Mouse (Mus musculus) lung, postnatal 0 days (tissue): ENCODE results near the gene C9orf72. TPM values are rescaled to one million over a fixed set of nuclear protein-coding genes. Genes with fewer than 3 reads are reported as not detected.
A peak's percentile ranks its signal among the peaks of the same experiment; 100 is the strongest.

ENCODE experiments used
- ATAC-seq: fragments of 200-750 bp; cut with Nextera tagmentation; 2 replicates; pipeline ENCODE4 v1.8.0; 2017; ENCODE audit warnings: moderate library complexity
- DNase-seq: peaks from one replicate; pipeline ENCODE4 v3.0.0-alpha.2; 2016; ENCODE audit warnings: low spot score
- H3K27ac ChIP-seq: fragments of 300-500 bp; sonication (generic); 2 replicates; pipeline ENCODE4 v1.5.1; 2014; ENCODE audit warnings: antibody characterized with exemption, mild to moderate bottlenecking, low read length, mixed read lengths
- H3K27me3 ChIP-seq: fragments of 300-500 bp; sonication (generic); replicated peaks from 2 replicates; pipeline ENCODE4 v1.6.1; 2014; ENCODE audit warnings: low read length, mixed read lengths; ENCODE audit not compliant: insufficient read depth
- H3K36me3 ChIP-seq: fragments of 300-500 bp; sonication (generic); 2 replicates; pipeline ENCODE4 v1.6.1; 2014; ENCODE audit warnings: low read length, mixed read lengths; ENCODE audit not compliant: insufficient read depth
- H3K4me1 ChIP-seq: fragments of 300-500 bp; sonication (generic); 2 replicates; pipeline ENCODE4 v1.6.1; 2014; ENCODE audit warnings: antibody characterized with exemption, low read depth, low read length, mixed read lengths; ENCODE audit not compliant: insufficient read depth
- H3K4me2 ChIP-seq: fragments of 300-500 bp; sonication (generic); replicated peaks from 2 replicates; pipeline ENCODE4 v1.6.1; 2014; ENCODE audit warnings: low read depth, mild to moderate bottlenecking, low read length, moderate library complexity, mixed read lengths
- H3K4me3 ChIP-seq: fragments of 300-500 bp; sonication (generic); 2 replicates; pipeline ENCODE4 v1.5.1; 2014; ENCODE audit warnings: low read depth, low read length
- H3K9ac ChIP-seq: fragments of 300-500 bp; sonication (generic); replicated peaks from 2 replicates; pipeline ENCODE4 v1.6.1; 2014; ENCODE audit warnings: low read depth, mild to moderate bottlenecking
- H3K9me3 ChIP-seq: fragments of 300-500 bp; sonication (generic); 2 replicates; pipeline ENCODE4 v1.6.1; 2016; ENCODE audit warnings: low read length, mixed read lengths
- CTCF ChIP-seq: IDR thresholded peaks from 2 replicates; pipeline ENCODE4 v1.5.1; 2016; ENCODE audit warnings: antibody characterized with exemption, mild to moderate bottlenecking
- EP300 ChIP-seq: IDR thresholded peaks from 2 replicates; pipeline ENCODE4 v1.6.1; 2016; ENCODE audit warnings: antibody characterized with exemption, mild to moderate bottlenecking, control low read depth
- WGBS: fragments of 180-500 bp; shearing (Covaris S2); extraction: QIAGEN DNeasy Blood & Tissue Kit; methylation state at CpG from one replicate; pipeline ENCODE4 v1.1.7; 2014; 5-methylcytosine and 5-hydroxymethylcytosine counted together
- polyA plus RNA-seq: library from polyadenylated mRNA; unstranded; fragments of >200 nt; fragmentation: Nextera tagmentation; extraction: Ambion mirVana; gene quantifications from 2 replicates; pipeline ENCODE4 v1.2.1, GENCODE M21; 2015

C9orf72 gene
- polyA plus RNA-seq, 1 experiment from 2014 or later = 9.5 TPM

- WGBS = 83% methylated on average over 2 of the region's 2 CpGs
- H3K4me3 ChIP-seq = no peak overlapping the region
- H3K4me2 ChIP-seq = no peak overlapping the region
- H3K27ac ChIP-seq = no peak overlapping the region
- DNase-seq = no peak
- no peaks in the 10 kb centered on the region for H3K36me3 ChIP-seq
- TF ChIP-seq CTCF (no peak), EP300 (no peak)
- H3K4me1 ChIP-seq = 0 out of 2 replicates have a peak, but pooled peaks cover 6% of the 10 kb centered on the region
- ATAC-seq = no peak
- no peak overlapping the region for H3K9ac ChIP-seq
- no peaks in the 10 kb centered on the region for H3K9me3 ChIP-seq
- no peaks in the 10 kb centered on the region for H3K27me3 ChIP-seq
Observed at GRCm38 (mm10) chr4:35172471-35172870, 53.5 kb downstream of the C9orf72 start.

GRCm38 (mm10) chr4:35169571-35170125 lies 56.3 kb downstream of the C9orf72 start:
- TF ChIP-seq EP300 (no peak), CTCF (no peak)
- H3K36me3 ChIP-seq = no peaks in the 10 kb centered on the region
- H3K9me3 ChIP-seq = no peaks in the 10 kb centered on the region
- H3K4me3 ChIP-seq = no peak overlapping the region
- no peak overlapping the region for H3K9ac ChIP-seq
- peak; percentile 49 for DNase-seq
- ATAC-seq = no peak
- no peaks in the 10 kb centered on the region for H3K27me3 ChIP-seq
- H3K4me1 ChIP-seq = peaks cover 9% of the 10 kb centered on the region; the same call in 1 of the 2 replicates
- 45% methylated on average over 13 of the region's 13 CpGs for WGBS
- no peak overlapping the region for H3K27ac ChIP-seq
- H3K4me2 ChIP-seq = no peak overlapping the region

GRCm38 (mm10) chr4:35167855-35168254 lies 58.1 kb downstream of the C9orf72 start:
- Histone ChIP-seq H3K4me1 (peaks cover 9% of the 10 kb centered on the region; the same call in 1 of the 2 replicates), H3K27ac (no peak overlapping the region), H3K4me2 (no peak overlapping the region), H3K36me3 (no peaks in the 10 kb centered on the region), H3K9me3 (no peaks in the 10 kb centered on the region), H3K4me3 (no peak overlapping the region), H3K9ac (no peak overlapping the region), H3K27me3 (no peaks in the 10 kb centered on the region)
- DNase-seq (no peak), ATAC-seq (no peak)
- TF ChIP-seq CTCF (no peak), EP300 (no peak)
- 73% methylated on average over 5 of the region's 5 CpGs for WGBS

GRCm38 (mm10) chr4:35165947-35166346 lies 60.0 kb downstream of the C9orf72 start:
- no peak for TF ChIP-seq CTCF
- 0 out of 2 replicates have a peak, but pooled peaks have one; percentile 25 for TF ChIP-seq EP300
- Histone ChIP-seq H3K9ac (no peak overlapping the region), H3K36me3 (no peaks in the 10 kb centered on the region), H3K4me3 (no peak overlapping the region), H3K27me3 (no peaks in the 10 kb centered on the region), H3K4me1 (peaks cover 9% of the 10 kb centered on the region; the same call in 1 of the 2 replicates), H3K27ac (peak overlapping the region; percentile 70; the same call in 1 of the 2 replicates), H3K9me3 (no peaks in the 10 kb centered on the region), H3K4me2 (no peak overlapping the region)
- peak; percentile 71 for DNase-seq
- 56% methylated on average over 3 of the region's 3 CpGs for WGBS
- peak; percentile 65 for ATAC-seq

- no peak overlapping the region for H3K9ac ChIP-seq
- H3K4me3 ChIP-seq = no peak overlapping the region
- no peaks in the 10 kb centered on the region for H3K36me3 ChIP-seq
- no peaks in the 10 kb centered on the region for H3K9me3 ChIP-seq
- H3K27ac ChIP-seq = peak overlapping the region; percentile 70
- H3K27me3 ChIP-seq = no peaks in the 10 kb centered on the region
- peaks cover 8% of the 10 kb centered on the region; the same call in 1 of the 2 replicates for H3K4me1 ChIP-seq
- WGBS = 45% methylated on average over 2 of the region's 2 CpGs
- no peak overlapping the region for H3K4me2 ChIP-seq
- peak; percentile 88 for TF ChIP-seq EP300
- no peak for TF ChIP-seq CTCF
- DNase-seq (peak; percentile 92), ATAC-seq (peak; percentile 90)
Observed at GRCm38 (mm10) chr4:35165275-35165674, 60.7 kb downstream of the C9orf72 start.

- no peak overlapping the region for H3K4me2 ChIP-seq
- WGBS = 58% methylated on average over 11 of the region's 11 CpGs
- ATAC-seq = no peak
Observed at GRCm38 (mm10) chr4:35157815-35158214, 68.2 kb downstream of the C9orf72 start.

More at GRCm38 (mm10) chr4:35157815-35158214, 68.2 kb downstream of the C9orf72 start:
- Histone ChIP-seq H3K9me3 (no peaks in the 10 kb centered on the region), H3K27ac (no peak overlapping the region), H3K36me3 (no peaks in the 10 kb centered on the region), H3K9ac (no peak overlapping the region), H3K27me3 (no peaks in the 10 kb centered on the region), H3K4me3 (no peak overlapping the region), H3K4me1 (no peaks in the 10 kb centered on the region)
- TF ChIP-seq EP300 = no peak
- DNase-seq = no peak
